Mouse (Mus musculus): ENCODE measurements around the gene Rab3d. TPM values are rescaled to one million over a fixed set of nuclear protein-coding genes. Genes with fewer than 3 reads are reported as not detected.
A peak's percentile ranks its signal among the peaks of the same experiment; 100 is the strongest.

The Rab3d gene
- total RNA-seq, 4 experiments from 2014 or later = 10.7 to 15.7 (median 13.5) TPM

DNA sequence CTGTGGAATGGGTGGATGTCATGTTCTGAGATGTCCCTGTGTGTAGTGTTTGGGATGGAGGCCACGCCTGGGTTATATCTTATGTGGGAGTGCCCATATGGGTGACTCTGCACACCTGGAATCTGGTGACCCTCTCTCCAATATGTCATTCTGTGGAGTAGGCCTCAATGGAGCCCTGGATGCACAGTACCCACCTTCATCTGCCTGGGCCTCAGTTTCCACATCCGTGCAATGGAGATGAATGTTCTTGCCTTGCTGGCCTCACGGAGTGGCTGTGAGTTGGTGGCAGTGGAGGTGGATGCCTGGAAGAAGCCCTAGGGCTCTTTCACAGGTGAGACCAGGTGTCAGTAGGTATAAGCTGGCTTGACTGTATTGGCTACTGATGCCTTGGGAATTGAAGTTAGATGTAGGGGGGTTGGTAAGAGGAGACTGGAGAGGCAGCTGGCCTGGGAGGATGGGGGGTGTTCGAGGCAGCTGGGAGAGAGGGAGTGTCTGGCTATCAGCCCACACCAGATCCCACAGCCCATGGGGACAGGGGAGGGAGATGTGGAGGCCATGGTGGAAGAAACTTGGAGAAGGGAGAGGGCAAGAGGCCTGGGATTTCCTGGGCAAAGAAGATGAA is 20.4 kb upstream of the Rab3d start:
- DNase-seq (ENCODE audit: low spot score in 2 of 2) = no peak

DNA sequence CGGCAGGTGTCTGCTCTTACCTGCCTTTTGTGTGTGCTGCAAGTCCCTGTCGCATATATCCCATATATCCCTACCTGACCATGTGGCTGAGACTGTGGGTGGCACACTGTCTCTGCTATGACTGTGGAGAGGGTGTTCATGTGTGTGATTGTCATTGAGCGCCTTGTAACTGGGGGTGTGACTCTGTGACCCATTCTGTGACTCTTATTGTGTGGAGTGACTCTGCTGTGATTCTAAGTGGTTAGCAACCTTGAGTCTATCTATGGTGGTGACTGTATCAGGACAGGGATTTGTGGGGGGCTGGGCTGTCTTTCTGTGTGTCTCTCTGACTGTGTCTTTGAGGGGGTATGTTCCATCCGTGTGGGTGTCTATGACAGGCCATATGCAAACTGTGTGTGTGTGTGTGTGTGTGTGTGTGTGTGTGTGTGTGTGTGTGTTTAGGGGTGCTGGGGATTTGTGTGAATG is 19.8 kb upstream of the Rab3d start:
- DNase-seq (ENCODE audit: low spot score in 2 of 2) = peak in 1 of 2 experiments; percentile 68

DNA sequence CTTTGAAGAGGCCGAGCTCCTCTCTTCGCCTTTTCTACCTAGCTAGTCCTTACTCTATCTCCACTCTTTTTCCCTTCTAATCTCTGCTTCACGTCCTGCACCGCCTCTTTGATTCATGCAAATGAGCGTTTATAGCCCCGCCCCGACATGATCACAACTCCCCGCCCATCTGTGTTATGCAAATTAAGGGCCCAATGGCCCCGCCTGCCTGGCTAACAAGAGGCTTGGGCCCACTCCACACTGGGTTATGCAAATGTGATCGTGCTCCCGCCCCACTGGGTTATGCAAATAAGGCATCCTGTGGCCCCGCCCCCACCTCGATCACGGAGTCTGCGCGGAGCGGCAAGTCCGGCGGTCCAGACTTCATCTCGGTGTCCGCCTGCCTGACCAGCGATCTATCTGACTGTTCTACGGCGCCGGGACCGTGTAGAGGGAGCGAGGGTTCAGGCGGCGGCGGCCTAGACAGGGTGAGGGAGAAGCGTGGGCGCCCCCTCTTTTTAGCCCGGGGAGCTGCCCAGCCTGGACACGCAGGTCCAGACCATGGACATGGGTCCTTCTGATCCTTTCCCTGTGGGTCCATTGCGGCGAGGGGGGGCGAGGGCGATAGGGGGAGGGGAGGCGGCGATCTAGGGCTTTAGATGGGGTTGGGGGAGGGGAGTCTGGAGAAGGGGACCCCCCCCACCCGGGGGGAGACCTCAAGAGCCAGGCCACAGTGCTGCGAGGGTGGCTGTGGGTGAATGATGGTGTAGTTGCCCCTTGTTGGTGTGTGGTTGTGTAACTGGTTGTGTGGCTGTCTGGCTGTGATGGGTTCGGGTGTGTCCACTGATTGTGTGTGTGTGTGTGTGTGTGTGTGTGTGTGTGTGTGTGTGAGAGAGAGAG is 18.9 kb upstream of the Rab3d start, which contains the start of gene Plppr2:
Plppr2 (plus strand) TSS at position 342 of the 879 bp plus-strand sequence.
- peak; percentile 92 to 98 for DNase-seq (ENCODE audit: low spot score in 2 of 2)

DNA sequence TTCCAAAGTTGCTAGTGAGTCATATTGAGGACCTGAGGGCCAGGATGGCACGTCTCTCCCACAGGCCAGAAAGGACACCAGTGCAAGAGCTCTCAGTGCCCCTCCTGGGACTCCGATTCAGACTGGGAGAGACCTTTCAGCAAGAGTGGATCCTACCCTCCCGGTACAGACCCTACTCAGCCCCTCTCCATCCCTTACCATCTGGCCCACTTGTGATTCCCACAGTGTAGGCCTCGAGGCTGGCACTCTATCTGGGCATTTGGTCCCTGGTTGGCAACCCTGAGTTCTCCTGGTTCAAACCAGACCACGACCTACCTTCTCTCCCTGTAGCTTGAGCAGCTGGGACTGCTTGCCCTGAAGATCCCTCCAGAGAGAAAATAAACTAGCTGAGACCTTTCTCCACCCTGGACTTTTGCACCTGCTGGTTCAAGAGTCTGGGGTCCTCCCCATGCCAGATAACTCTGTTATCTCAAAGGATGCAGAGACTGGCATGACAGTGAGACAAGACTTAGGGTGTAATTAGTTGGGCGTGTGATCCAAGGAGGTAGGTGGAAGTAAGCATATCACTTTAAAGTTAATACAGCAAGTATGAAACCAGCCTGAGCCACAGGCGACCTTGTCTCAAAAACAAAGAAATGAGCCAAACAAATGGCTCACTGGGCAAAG is 17.6 kb upstream of the Rab3d start:
- DNase-seq (ENCODE audit: low spot score in 2 of 2) = no peak

GRCm38 (mm10) chr9:21934021-21934420 is 16.0 kb upstream of the Rab3d start:
- DNase-seq (ENCODE audit: low spot score in 2 of 2) = no peak

DNA sequence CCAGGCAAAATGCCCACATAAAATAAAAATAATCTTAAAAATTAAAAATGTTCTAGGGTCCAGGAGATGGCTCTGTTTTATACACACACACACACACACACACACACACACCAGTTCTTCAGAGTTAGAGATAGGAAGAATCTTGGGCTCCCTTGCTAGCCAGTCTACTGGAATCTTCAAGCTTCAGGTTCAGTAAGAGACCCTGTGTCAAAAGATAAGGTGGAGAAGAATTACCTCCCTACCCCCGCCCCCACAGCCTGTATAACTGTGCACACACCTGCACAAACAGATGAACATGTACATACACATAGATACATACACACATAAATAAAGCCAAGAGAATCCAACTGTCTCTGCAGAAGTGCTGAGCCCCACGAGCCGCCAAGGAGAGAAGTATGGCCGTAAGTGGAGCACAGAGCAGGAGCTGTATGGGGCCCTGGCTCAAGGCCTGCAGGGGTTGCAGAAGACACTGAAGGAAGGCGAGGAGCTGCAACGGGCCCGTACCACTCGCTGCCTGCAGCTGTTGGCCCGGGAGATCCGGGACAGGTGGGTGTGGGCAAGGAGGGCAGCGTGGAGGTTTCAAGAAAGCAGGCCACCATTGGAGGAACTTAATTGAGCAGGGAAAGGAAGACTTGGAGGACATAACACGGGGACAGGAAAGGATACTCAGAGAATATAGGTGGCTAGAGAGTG is 14.6 kb upstream of the Rab3d start:
- DNase-seq (ENCODE audit: low spot score in 2 of 2) = no peak

- no peak for DNase-seq (ENCODE audit: low spot score in 2 of 2)
Measured at GRCm38 (mm10) chr9:21932006-21932405, 14.0 kb upstream of the Rab3d start.

DNA sequence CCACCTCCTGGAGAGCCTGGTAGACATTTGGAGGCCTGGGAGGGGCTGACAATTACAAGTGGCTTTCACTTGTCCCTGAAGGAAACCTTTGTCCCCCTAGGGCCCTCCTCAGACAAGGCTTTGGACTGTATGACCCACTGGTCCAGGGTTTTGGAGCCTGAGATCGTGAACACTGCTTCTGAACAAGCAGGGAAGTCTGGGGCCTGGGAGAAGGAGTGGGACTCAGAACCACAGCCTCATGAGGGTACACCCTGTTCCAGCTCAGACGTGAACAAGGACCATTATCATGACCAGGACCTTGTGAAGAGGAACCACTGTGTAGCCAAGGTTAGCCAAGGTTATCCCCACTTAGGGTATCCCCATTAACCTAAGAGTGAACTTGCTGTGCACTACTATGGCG is 11.2 kb upstream of the Rab3d start:
- DNase-seq (ENCODE audit: low spot score in 2 of 2) = no peak

DNA sequence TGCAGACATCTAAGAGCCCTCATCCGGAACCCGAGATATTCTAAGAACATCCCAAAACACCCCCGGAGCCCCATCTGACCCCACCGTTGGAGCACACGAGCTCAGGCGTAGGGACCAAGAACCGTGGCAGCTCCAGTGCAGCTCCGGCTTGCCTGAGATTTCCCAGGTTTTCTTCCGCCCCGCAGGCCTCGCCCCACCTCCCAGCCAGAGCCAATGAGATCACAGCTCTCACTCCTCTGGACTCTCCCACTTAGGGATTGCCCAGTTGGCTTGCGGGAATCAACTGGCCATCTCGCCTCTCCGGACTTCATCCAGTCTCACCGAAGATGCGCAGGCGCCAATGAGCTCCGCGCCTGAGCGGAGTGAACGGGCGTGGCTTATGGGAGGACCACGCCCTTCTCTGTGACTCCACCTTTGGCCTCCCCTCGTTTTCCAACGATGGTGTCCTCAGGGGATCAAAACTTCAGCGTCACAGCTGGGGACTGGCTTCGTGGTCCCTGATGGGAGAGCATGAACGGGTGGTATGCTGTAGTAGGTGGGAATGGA is 9.3 kb upstream of the Rab3d start, which contains the start of the genes Ccdc159 and Tmem205:
Ccdc159 (plus strand) TSS at position 264 of the 546 bp plus-strand sequence.
Tmem205 (minus strand) TSS at position 349 of the 546 bp plus-strand sequence.
- peak; percentile 85 to 97 for DNase-seq (ENCODE audit: low spot score in 2 of 2)

- no peak for DNase-seq (ENCODE audit: low spot score in 2 of 2)
Measured at GRCm38 (mm10) chr9:21926784-21927183, 8.8 kb upstream of the Rab3d start.

GRCm38 (mm10) chr9:21926155-21926554 is 8.2 kb upstream of the Rab3d start:
- no peak for DNase-seq (ENCODE audit: low spot score in 2 of 2)

- DNase-seq (ENCODE audit: low spot score in 2 of 2) = no peak
Measured at GRCm38 (mm10) chr9:21925506-21925905, 7.5 kb upstream of the Rab3d start.

DNA sequence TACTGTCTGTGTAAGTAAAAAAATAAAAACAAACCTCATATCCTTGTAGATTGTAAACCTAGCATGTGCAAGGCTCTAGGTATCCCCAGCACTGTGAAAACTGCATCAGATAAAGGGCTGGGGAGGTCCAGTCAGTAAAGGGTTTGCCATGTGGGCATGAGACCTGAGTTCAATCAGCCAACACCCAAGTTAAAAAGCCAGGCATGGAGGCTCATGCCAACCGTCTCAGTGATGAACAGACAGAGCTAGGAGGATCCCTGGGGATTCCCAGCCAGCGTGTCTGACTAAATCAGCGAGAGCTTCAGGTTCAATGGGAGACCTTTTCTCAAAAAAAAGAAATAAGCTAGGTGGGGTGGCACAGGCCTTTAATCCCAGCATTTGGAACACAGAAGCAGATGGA is 7.0 kb upstream of the Rab3d start:
- no peak for DNase-seq (ENCODE audit: low spot score in 2 of 2)

DNA sequence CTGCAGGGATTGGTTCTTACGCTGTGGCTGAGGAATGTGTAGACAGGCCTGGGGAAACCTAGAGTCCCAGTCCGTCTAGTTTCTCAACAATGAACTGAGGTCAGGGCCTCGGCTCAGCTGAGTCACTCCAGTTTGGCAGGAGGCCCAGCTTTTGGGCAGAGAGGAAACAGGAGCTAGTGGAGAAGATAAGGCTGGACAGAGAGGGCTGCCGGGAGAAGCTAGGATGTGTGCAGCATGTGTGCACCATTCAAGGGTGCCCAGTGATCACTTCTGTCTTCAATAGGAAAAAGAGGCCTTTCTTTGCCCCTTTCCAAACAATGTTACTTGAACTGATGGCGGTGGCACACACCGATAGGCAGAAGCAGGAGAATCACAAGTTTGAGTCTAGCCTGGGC is 6.1 kb upstream of the Rab3d start:
- no peak for DNase-seq (ENCODE audit: low spot score in 2 of 2)

DNA sequence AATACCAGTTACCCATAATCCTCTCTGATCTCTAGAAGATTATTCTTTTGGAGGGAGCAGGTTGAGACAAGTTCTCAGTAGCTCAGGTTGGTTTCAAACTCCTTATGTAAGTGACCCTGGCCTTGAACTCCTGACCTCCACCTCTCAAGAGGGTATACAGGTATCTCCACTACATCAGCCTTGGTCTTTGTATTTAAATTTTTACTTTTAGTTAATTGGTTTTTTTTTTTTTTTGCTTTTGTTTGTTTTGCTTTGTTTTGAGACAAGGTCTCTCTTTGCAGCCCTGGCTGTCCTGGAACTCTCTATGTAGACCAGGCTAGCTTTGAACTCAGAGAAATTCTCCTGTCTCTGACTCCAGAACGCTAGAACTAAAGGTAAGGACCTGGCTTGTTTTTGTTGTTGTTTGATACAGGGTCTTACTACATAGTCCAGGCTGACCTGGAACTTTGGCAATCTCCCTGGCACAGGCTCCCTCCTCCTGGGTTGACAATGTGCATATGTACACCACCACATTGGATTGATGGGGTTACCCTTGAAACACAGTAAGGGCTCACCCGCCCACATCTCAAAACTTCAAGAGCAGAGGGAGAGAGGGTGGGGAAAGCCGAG is 5.6 kb upstream of the Rab3d start:
- no peak for DNase-seq (ENCODE audit: low spot score in 2 of 2)

DNA sequence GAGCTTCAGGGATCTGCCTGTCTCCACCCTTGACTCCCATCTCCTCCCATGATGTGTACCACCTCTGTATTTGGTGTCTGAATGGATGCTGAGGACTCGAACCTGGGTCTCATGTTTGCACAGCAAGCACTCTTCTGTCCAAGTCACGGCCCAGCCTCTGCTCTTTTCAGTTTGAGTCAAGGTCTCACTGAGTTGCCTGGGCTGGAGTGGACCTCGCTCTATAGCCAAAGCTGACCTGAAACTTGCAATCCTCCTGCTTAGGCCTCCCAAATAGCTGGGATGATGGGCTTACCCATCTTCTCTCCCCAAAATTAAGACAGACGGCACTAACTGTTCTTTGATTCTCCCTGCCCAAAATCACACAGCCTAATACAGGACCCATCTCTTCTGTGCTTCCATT is 5.0 kb upstream of the Rab3d start:
- DNase-seq (ENCODE audit: low spot score in 2 of 2) = no peak

GRCm38 (mm10) chr9:21918692-21919384 is 846 bp upstream of the Rab3d start:
- DNase-seq (ENCODE audit: low spot score in 2 of 2) = no peak

DNA sequence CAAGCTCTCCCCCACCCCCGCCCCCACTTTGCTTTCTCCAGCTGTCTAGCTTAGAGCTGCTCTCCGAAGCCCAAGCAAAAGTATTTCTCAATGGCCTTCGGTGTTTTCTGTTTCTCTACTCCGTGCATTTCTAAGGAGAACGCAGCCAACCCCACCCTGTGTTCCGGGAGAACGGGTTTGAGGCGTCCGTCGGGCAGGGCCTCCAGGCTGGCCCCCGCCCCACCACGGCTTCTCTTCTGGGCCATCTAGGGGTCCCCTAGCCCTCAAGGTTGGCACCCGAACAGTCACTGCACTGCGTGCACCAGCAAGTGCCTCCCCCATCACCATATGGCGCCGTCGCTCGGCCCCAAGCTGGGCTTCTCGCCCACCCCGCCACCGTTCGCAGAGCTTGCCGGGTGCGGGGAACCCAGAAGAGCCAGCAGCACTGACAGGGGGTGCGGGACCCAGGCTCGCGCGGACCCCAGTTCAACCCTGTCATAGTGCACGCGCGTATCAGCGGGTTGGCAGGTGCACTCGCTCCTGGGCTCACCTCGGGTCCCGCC is 428 bp downstream of the Rab3d start:
- peak; percentile 65 to 84 for DNase-seq (ENCODE audit: low spot score in 2 of 2)

- DNase-seq (ENCODE audit: low spot score in 2 of 2) = no peak
Measured at GRCm38 (mm10) chr9:21916851-21917492, 1.0 kb downstream of the Rab3d start.
